Mouse (Mus musculus): ENCODE measurements around the gene Fbxw4. TPM values are rescaled to one million over a fixed set of nuclear protein-coding genes. Genes with fewer than 3 reads are reported as not detected.
"Not testable (repeated sequence)": the region's sequence is repeated elsewhere in the genome, so short reads cannot be mapped to it uniquely, and the experiment has no call there.

The Fbxw4 gene
- polyA plus RNA-seq, 1 experiment from 2014 or later, result 2.3 TPM

GRCm38 (mm10) chr19:45653986-45654385, 6.1 kb downstream of the Fbxw4 start:
- no peak for ATAC-seq (ENCODE audit: low read depth)
- peak overlapping the region; percentile 40 for H3K27ac ChIP-seq

GRCm38 (mm10) chr19:45652286-45652988, 7.7 kb downstream of the Fbxw4 start:
- Histone ChIP-seq H3K9me3 (replicated peaks) (no peaks in the 10 kb centered on the region), H3K4me2 (peak overlapping the region; percentile 37)
- peak; percentile 59 for DNase-seq

More at GRCm38 (mm10) chr19:45653986-45654385, 6.1 kb downstream of the Fbxw4 start:
- Histone ChIP-seq H3K4me3 (replicated peaks) (no peak overlapping the region), H3K4me1 (replicated peaks) (peaks cover 64% of the 10 kb centered on the region), H3K9ac (no peak overlapping the region), H3K9me3 (replicated peaks) (no peaks in the 10 kb centered on the region), H3K27me3 (no peaks in the 10 kb centered on the region), H3K4me2 (no peak overlapping the region), H3K36me3 (no peaks in the 10 kb centered on the region)
- 85% methylated on average over 6 of the region's 6 CpGs for WGBS (ENCODE audit: insufficient replicate concordance)
- DNase-seq, result no peak

GRCm38 (mm10) chr19:45651524-45651923, 8.6 kb downstream of the Fbxw4 start:
- Histone ChIP-seq H3K4me1 (replicated peaks) (peaks cover 48% of the 10 kb centered on the region), H3K9ac (peak overlapping the region; percentile 33; the same call in 1 of the 2 replicates), H3K9me3 (replicated peaks) (no peaks in the 10 kb centered on the region), H3K36me3 (no peaks in the 10 kb centered on the region), H3K27me3 (no peaks in the 10 kb centered on the region), H3K27ac (peak overlapping the region; percentile 21; the same call in 1 of the 2 replicates), H3K4me3 (replicated peaks) (no peak overlapping the region), H3K4me2 (peak overlapping the region; percentile 37)
- DNase-seq (no peak), ATAC-seq (ENCODE audit: low read depth) (no peak)
- 84% methylated on average over 8 of the region's 8 CpGs for WGBS (ENCODE audit: insufficient replicate concordance)

More at GRCm38 (mm10) chr19:45652286-45652988, 7.7 kb downstream of the Fbxw4 start:
- no peaks in the 10 kb centered on the region for H3K27me3 ChIP-seq
- WGBS (ENCODE audit: insufficient replicate concordance), result 16% methylated on average over 15 of the region's 15 CpGs
- peak overlapping the region; percentile 12; the same call in 1 of the 2 replicates for H3K4me3 ChIP-seq (replicated peaks)
- peak overlapping the region; percentile 76 for H3K27ac ChIP-seq
- H3K9ac ChIP-seq, result peak overlapping the region; percentile 33
- peaks cover 57% of the 10 kb centered on the region for H3K4me1 ChIP-seq (replicated peaks)
- no peaks in the 10 kb centered on the region for H3K36me3 ChIP-seq
- ATAC-seq (ENCODE audit: low read depth), result peak; percentile 80

- H3K9ac ChIP-seq, result no peak overlapping the region
- ATAC-seq (ENCODE audit: low read depth), result no peak
- H3K9me3 ChIP-seq (replicated peaks), result no peaks in the 10 kb centered on the region
- no peak overlapping the region for H3K4me2 ChIP-seq
- H3K4me3 ChIP-seq (replicated peaks), result no peak overlapping the region
- WGBS (ENCODE audit: insufficient replicate concordance), result 73% methylated on average over 4 of the region's 4 CpGs
- no peaks in the 10 kb centered on the region for H3K27me3 ChIP-seq
- H3K4me1 ChIP-seq (replicated peaks), result peaks cover 32% of the 10 kb centered on the region
- no peak for DNase-seq
- no peak overlapping the region for H3K27ac ChIP-seq
- H3K36me3 ChIP-seq, result no peaks in the 10 kb centered on the region
Measured at GRCm38 (mm10) chr19:45649776-45650175, 10.3 kb downstream of the Fbxw4 start.

- 84% methylated on average over 6 of the region's 6 CpGs for WGBS (ENCODE audit: insufficient replicate concordance)
- H3K9ac ChIP-seq; H3K27ac ChIP-seq; H3K9me3 ChIP-seq (replicated peaks); H3K4me2 ChIP-seq; H3K4me3 ChIP-seq (replicated peaks); H3K36me3 ChIP-seq; H3K27me3 ChIP-seq; ATAC-seq (ENCODE audit: low read depth); DNase-seq: not testable (repeated sequence)
- peaks cover 24% of the 10 kb centered on the region for H3K4me1 ChIP-seq (replicated peaks)
Measured at GRCm38 (mm10) chr19:45648469-45648868, 11.6 kb downstream of the Fbxw4 start.

- H3K4me3 ChIP-seq (replicated peaks), result no peak overlapping the region
- ATAC-seq (ENCODE audit: low read depth) (no peak), DNase-seq (no peak)
- H3K27me3 ChIP-seq, result no peaks in the 10 kb centered on the region
- H3K4me1 ChIP-seq (replicated peaks), result peaks cover 8% of the 10 kb centered on the region
- no peak overlapping the region for H3K4me2 ChIP-seq
- 75% methylated on average over 4 of the region's 4 CpGs for WGBS (ENCODE audit: insufficient replicate concordance)
- H3K9me3 ChIP-seq (replicated peaks), result no peaks in the 10 kb centered on the region
- no peaks in the 10 kb centered on the region for H3K36me3 ChIP-seq
- no peak overlapping the region for H3K27ac ChIP-seq
- H3K9ac ChIP-seq, result no peak overlapping the region
Measured at GRCm38 (mm10) chr19:45646866-45647265, 13.2 kb downstream of the Fbxw4 start.

- Histone ChIP-seq H3K27me3 (no peaks in the 10 kb centered on the region), H3K9ac (no peak overlapping the region), H3K4me1 (replicated peaks) (no peaks in the 10 kb centered on the region), H3K4me3 (replicated peaks) (no peak overlapping the region), H3K27ac (no peak overlapping the region), H3K36me3 (peaks cover 16% of the 10 kb centered on the region; the same call in 1 of the 2 replicates), H3K9me3 (replicated peaks) (no peaks in the 10 kb centered on the region), H3K4me2 (no peak overlapping the region)
- WGBS (ENCODE audit: insufficient replicate concordance), result 76% methylated on average over 7 of the region's 7 CpGs
- DNase-seq, result no peak
- ATAC-seq (ENCODE audit: low read depth), result no peak
Measured at GRCm38 (mm10) chr19:45640691-45641090, 19.4 kb downstream of the Fbxw4 start.

- DNase-seq, result no peak
- Histone ChIP-seq H3K9me3 (replicated peaks) (no peaks in the 10 kb centered on the region), H3K9ac (no peak overlapping the region), H3K27me3 (no peaks in the 10 kb centered on the region), H3K36me3 (peaks cover 34% of the 10 kb centered on the region), H3K4me1 (replicated peaks) (peaks cover 18% of the 10 kb centered on the region), H3K4me2 (no peak overlapping the region), H3K4me3 (replicated peaks) (no peak overlapping the region), H3K27ac (no peak overlapping the region)
- no peak for ATAC-seq (ENCODE audit: low read depth)
- 69% methylated on average over 5 of the region's 5 CpGs for WGBS (ENCODE audit: insufficient replicate concordance)
Measured at GRCm38 (mm10) chr19:45635960-45636359, 24.2 kb downstream of the Fbxw4 start.

- Histone ChIP-seq H3K27me3 (no peaks in the 10 kb centered on the region), H3K36me3 (peaks cover 30% of the 10 kb centered on the region), H3K4me2 (peak overlapping the region; percentile 36), H3K4me3 (replicated peaks) (no peak overlapping the region), H3K9me3 (replicated peaks) (no peaks in the 10 kb centered on the region), H3K9ac (peak overlapping the region; percentile 52), H3K4me1 (replicated peaks) (peaks cover 39% of the 10 kb centered on the region), H3K27ac (peak overlapping the region; percentile 75)
- DNase-seq, result peak; percentile 42
- 8% methylated on average over 3 of the region's 3 CpGs for WGBS (ENCODE audit: insufficient replicate concordance)
- ATAC-seq (ENCODE audit: low read depth), result peak; percentile 86
Measured at GRCm38 (mm10) chr19:45631584-45631983, 28.5 kb downstream of the Fbxw4 start.

- Histone ChIP-seq H3K27ac (peak overlapping the region; percentile 75), H3K27me3 (no peaks in the 10 kb centered on the region)
- 22% methylated on average over 5 of the region's 5 CpGs for WGBS (ENCODE audit: insufficient replicate concordance)
Measured at GRCm38 (mm10) chr19:45630953-45631352, 29.2 kb downstream of the Fbxw4 start.

GRCm38 (mm10) chr19:45629219-45629618, 30.9 kb downstream of the Fbxw4 start:
- peaks cover 43% of the 10 kb centered on the region for H3K4me1 ChIP-seq (replicated peaks)

More at GRCm38 (mm10) chr19:45630953-45631352, 29.2 kb downstream of the Fbxw4 start:
- DNase-seq (no peak), ATAC-seq (ENCODE audit: low read depth) (no peak)
- peak overlapping the region; percentile 52 for H3K9ac ChIP-seq
- no peaks in the 10 kb centered on the region for H3K9me3 ChIP-seq (replicated peaks)
- H3K36me3 ChIP-seq, result peaks cover 32% of the 10 kb centered on the region
- H3K4me2 ChIP-seq, result peak overlapping the region; percentile 36
- H3K4me3 ChIP-seq (replicated peaks), result no peak overlapping the region
- H3K4me1 ChIP-seq (replicated peaks), result peaks cover 43% of the 10 kb centered on the region

GRCm38 (mm10) chr19:45628649-45629048, 31.5 kb downstream of the Fbxw4 start:
- Histone ChIP-seq H3K4me1 (replicated peaks) (peaks cover 43% of the 10 kb centered on the region), H3K36me3 (peaks cover 17% of the 10 kb centered on the region), H3K4me3 (replicated peaks) (no peak overlapping the region), H3K9ac (no peak overlapping the region), H3K27me3 (no peaks in the 10 kb centered on the region), H3K9me3 (replicated peaks) (no peaks in the 10 kb centered on the region), H3K4me2 (no peak overlapping the region), H3K27ac (no peak overlapping the region)
- DNase-seq, result no peak
- WGBS (ENCODE audit: insufficient replicate concordance), result 81% methylated on average over 6 of the region's 6 CpGs
- no peak for ATAC-seq (ENCODE audit: low read depth)

More at GRCm38 (mm10) chr19:45629219-45629618, 30.9 kb downstream of the Fbxw4 start:
- peak; percentile 34; the same call in 1 of the 2 replicates for ATAC-seq (ENCODE audit: low read depth)
- H3K36me3 ChIP-seq, result peaks cover 21% of the 10 kb centered on the region
- no peak overlapping the region for H3K4me3 ChIP-seq (replicated peaks)
- H3K4me2 ChIP-seq, result no peak overlapping the region
- no peaks in the 10 kb centered on the region for H3K9me3 ChIP-seq (replicated peaks)
- H3K27me3 ChIP-seq, result no peaks in the 10 kb centered on the region
- WGBS (ENCODE audit: insufficient replicate concordance), result 83% methylated on average over 3 of the region's 3 CpGs
- DNase-seq, result no peak
- no peak overlapping the region for H3K27ac ChIP-seq
- no peak overlapping the region for H3K9ac ChIP-seq
